Mouse (Mus musculus) limb, embryonic 12.5 days (tissue): ENCODE measurements around the gene Rpl41. TPM values are rescaled to one million over a fixed set of nuclear protein-coding genes. Genes with fewer than 3 reads are reported as not detected.

Experiments
- ATAC-seq: fragments of 200-750 bp; cut with Nextera tagmentation; 2 replicates; pipeline ENCODE4 v1.8.0; 2017; ENCODE audit warnings: low read depth, moderate TSS enrichment; ENCODE audit not compliant: insufficient number of reproducible peaks, insufficient read depth, low FRiP score, low TSS enrichment
- H3K27ac ChIP-seq: fragments of 300-500 bp; sonication (generic); 2 replicates; pipeline ENCODE4 v1.5.1; 2016; ENCODE audit warnings: mild to moderate bottlenecking, moderate library complexity
- H3K27me3 ChIP-seq: fragments of 300-500 bp; sonication (generic); 2 replicates; pipeline ENCODE4 v1.6.1; 2016; ENCODE audit warnings: mild to moderate bottlenecking, moderate library complexity
- H3K36me3 ChIP-seq: fragments of 300-500 bp; sonication (generic); 2 replicates; pipeline ENCODE4 v1.6.1; 2016; ENCODE audit warnings: mild to moderate bottlenecking, moderate library complexity
- H3K4me1 ChIP-seq: fragments of 300-500 bp; sonication (generic); replicated peaks from 2 replicates; pipeline ENCODE4 v1.6.1; 2016
- H3K4me2 ChIP-seq: fragments of 300-500 bp; sonication (generic); 2 replicates; pipeline ENCODE4 v1.6.1; 2016; ENCODE audit warnings: mild to moderate bottlenecking, moderate library complexity
- H3K4me3 ChIP-seq: fragments of 300-500 bp; sonication (generic); replicated peaks from 2 replicates; pipeline ENCODE4 v1.5.1; 2016; ENCODE audit warnings: mild to moderate bottlenecking
- H3K9ac ChIP-seq: fragments of 300-500 bp; sonication (generic); replicated peaks from 2 replicates; pipeline ENCODE4 v1.6.1; 2016; ENCODE audit warnings: mild to moderate bottlenecking, moderate library complexity
- H3K9me3 ChIP-seq: fragments of 300-500 bp; sonication (generic); 2 replicates; pipeline ENCODE4 v1.6.1; 2016; ENCODE audit warnings: mild to moderate bottlenecking, moderate library complexity
- WGBS: fragments of 180-500 bp; shearing (Covaris S2); methylation state at CpG from one replicate; pipeline ENCODE4 v1.1.7; 2016; 5-methylcytosine and 5-hydroxymethylcytosine counted together
- polyA plus RNA-seq: library from polyadenylated mRNA; unstranded; fragments of >200 nt; fragmentation: Nextera tagmentation; extraction: Ambion mirVana; gene quantifications from 2 replicates; pipeline ENCODE4 v1.2.1, GENCODE M21; 2016

The Rpl41 gene
- polyA plus RNA-seq, 1 experiment from 2014 or later, result 3,599 TPM

DNA sequence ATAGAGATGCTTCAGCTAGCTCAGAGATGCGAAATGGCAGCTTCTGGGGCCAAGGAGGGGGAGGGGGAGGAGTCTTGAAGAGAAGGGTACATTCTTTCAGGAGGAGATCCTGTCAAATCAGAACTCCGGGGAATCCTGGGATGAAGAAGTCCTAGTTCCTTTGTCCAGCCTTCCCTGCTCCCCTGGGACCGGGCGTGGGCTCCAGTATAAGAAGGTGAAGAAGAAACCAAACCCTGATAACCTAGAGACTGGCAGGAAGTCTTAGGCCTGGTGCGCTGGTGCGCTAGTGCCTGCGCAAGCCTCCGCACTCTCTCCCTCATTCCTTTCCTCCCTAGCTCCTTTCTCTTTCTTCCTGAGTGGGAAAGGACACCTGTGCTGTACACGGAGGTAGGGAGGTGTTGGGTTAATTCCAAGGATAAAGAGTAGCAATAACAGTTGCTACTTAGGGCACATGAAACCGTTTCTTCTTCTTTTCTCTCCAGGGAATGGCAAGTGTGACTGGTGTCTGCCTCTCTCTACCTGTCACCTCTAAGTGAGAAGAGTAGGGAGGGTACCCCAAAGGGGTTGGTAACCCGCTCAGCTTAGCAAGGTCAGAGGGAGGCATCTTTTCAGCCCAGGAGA, 24.9 kb downstream of the Rpl41 start:
- no peak overlapping the region for H3K27ac ChIP-seq
- 9% methylated on average over 11 of the region's 11 CpGs for WGBS
- H3K4me2 ChIP-seq, result peak overlapping the region; percentile 99
- peaks cover 15% of the 10 kb centered on the region for H3K4me1 ChIP-seq
- peaks cover 65% of the 10 kb centered on the region for H3K27me3 ChIP-seq
- peaks cover 21% of the 10 kb centered on the region for H3K36me3 ChIP-seq
- peak overlapping the region; percentile 71 for H3K9ac ChIP-seq
- H3K9me3 ChIP-seq, result no peaks in the 10 kb centered on the region
- no peak for ATAC-seq
- peak overlapping the region; percentile 78 for H3K4me3 ChIP-seq

DNA sequence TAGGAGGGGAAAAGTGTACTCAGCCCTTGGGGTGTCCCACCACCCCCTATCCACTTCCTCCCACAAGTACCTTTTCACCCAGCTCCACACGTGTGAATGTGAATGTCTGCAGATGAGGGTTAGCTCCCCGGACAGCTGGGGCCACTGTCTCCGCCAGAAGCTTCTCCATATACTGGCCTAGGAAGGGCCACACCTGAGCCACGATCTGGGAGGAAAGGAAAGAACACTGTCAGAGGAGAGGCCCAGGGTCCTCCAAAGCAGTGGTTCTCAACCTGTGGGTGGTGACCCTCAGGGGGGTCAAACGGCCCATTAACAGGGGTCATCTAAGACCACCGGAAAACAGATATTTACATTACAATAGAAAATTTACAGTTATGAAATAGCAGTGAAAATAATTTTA, 26.8 kb downstream of the Rpl41 start:
- Histone ChIP-seq H3K4me3 (no peak overlapping the region), H3K27ac (no peak overlapping the region), H3K4me1 (peaks cover 15% of the 10 kb centered on the region), H3K4me2 (no peak overlapping the region), H3K9me3 (no peaks in the 10 kb centered on the region), H3K9ac (no peak overlapping the region), H3K27me3 (peaks cover 72% of the 10 kb centered on the region), H3K36me3 (peaks cover 31% of the 10 kb centered on the region)
- no peak for ATAC-seq
- 69% methylated on average over 6 of the region's 6 CpGs for WGBS

DNA sequence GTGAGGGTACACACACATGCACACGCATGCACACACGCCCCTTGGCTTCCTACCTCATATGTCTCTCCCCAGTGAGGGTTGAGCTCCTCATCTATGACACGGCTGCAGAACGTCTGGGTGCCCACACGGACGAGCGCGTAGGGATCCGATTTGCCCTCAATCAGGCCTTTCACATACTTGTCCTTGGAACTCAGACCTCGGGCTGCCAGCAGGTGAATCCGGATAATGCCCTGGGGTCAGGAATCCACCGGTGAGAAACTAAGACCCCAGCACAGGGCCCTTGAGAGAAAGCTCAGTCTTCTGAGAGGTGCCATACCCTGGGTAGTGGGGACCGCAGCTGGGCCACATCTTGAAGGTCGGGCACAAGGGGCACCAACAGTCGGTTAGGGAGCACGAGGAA, 28.5 kb downstream of the Rpl41 start:
- no peak overlapping the region for H3K4me3 ChIP-seq
- H3K9me3 ChIP-seq, result no peaks in the 10 kb centered on the region
- no peak overlapping the region for H3K27ac ChIP-seq
- ATAC-seq, result no peak
- H3K4me2 ChIP-seq, result no peak overlapping the region
- peaks cover 32% of the 10 kb centered on the region for H3K36me3 ChIP-seq
- peaks cover 16% of the 10 kb centered on the region for H3K4me1 ChIP-seq
- H3K27me3 ChIP-seq, result peaks cover 84% of the 10 kb centered on the region
- no peak overlapping the region for H3K9ac ChIP-seq
- 84% methylated on average over 16 of the region's 16 CpGs for WGBS

DNA sequence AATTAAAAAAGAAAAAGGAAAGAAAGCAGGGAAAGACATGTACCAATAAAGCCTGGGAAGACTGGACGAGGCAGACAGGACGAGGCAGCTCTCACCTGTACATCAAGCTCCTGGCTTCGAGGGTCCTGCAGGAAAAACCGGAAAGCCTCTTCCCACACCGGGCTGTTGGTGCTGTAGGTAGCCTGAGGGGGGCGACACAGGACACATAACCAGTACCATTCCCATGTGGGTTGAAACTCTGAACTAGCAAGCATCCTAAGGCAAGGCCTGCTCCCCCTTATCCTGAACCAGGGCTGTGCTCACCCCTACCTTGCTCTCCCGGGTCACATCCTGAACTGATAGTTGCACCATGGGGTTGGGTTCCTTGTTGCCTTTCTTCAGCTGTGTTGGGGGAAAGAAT, 30.3 kb downstream of the Rpl41 start:
- Histone ChIP-seq H3K9ac (no peak overlapping the region), H3K36me3 (peaks cover 40% of the 10 kb centered on the region), H3K27me3 (peaks cover 79% of the 10 kb centered on the region), H3K9me3 (no peaks in the 10 kb centered on the region), H3K27ac (no peak overlapping the region), H3K4me1 (peaks cover 6% of the 10 kb centered on the region), H3K4me2 (no peak overlapping the region), H3K4me3 (no peak overlapping the region)
- WGBS, result 69% methylated on average over 7 of the region's 7 CpGs
- ATAC-seq, result no peak

DNA sequence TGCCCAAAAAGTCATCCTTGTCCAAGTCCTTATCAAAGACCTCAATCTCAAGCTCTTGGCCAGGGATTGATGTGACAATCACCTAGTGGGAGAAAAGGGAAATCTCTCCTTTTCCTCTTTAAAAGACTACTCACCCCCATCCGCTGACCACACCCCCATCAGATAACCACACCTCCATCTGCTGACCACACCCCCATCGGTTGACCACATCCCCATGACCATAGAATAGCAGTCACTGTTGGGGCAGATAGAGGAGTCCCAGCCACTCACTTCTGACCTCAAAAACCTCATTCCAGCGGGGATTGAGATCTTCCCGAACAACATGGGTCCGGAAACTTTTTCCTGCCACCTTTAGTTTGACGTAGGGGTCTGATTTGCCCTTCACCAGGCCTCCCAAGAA, 32.4 kb downstream of the Rpl41 start:
- peaks cover 58% of the 10 kb centered on the region for H3K27me3 ChIP-seq
- ATAC-seq, result no peak
- H3K4me3 ChIP-seq, result no peak overlapping the region
- WGBS, result 19% methylated on average over 6 of the region's 6 CpGs
- no peak overlapping the region for H3K27ac ChIP-seq
- no peak overlapping the region for H3K4me2 ChIP-seq
- no peak overlapping the region for H3K9ac ChIP-seq
- H3K36me3 ChIP-seq, result peaks cover 47% of the 10 kb centered on the region
- H3K9me3 ChIP-seq, result no peaks in the 10 kb centered on the region
- H3K4me1 ChIP-seq, result peaks cover 6% of the 10 kb centered on the region

DNA sequence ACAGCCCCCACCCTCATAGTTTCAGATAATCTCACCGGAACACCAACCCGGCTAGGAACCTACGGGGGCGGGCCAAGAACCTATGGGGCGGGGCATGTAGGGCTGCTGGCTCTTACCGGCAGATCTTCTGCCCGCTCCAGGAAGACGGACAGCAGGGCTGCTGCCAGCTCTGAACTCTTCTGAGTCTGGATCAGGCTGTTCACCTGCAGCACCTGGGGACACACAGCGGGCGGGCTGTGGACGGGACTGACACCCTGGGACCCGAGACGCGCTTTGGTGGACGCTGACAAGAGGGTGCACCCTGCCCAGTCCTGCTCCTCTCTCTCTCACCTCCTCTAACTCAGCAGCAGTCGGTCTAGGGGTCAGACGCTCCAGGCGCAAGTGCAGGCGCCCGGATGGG, 33.1 kb downstream of the Rpl41 start:
- Histone ChIP-seq H3K4me2 (peak overlapping the region; percentile 40), H3K4me1 (peaks cover 6% of the 10 kb centered on the region), H3K9me3 (no peaks in the 10 kb centered on the region), H3K27me3 (peaks cover 51% of the 10 kb centered on the region), H3K9ac (peak overlapping the region; percentile 37; the same call in 1 of the 2 replicates), H3K27ac (no peak overlapping the region), H3K36me3 (peaks cover 43% of the 10 kb centered on the region), H3K4me3 (peak overlapping the region; percentile 19)
- no peak for ATAC-seq
- 7% methylated on average over 20 of the region's 20 CpGs for WGBS

DNA sequence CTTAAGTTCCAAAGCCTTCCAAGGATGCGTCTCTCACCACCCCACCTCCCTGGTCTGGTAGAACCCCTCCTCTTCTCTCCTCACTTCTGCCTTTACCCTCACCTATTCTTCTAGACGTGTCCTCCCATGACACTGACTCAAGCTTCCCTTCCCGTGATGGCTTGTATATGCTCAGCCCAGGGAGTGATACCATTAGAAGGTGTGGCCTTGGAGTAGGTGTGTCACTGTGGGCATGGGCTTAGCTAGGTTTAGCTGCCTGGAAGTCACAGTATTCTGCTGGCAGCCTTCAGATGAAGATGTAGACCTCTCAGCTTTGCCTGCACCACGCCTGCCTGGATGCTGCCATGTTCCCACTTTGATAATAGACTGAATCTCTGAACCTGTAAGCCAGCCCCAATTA, 34.1 kb downstream of the Rpl41 start:
- ATAC-seq, result no peak

DNA sequence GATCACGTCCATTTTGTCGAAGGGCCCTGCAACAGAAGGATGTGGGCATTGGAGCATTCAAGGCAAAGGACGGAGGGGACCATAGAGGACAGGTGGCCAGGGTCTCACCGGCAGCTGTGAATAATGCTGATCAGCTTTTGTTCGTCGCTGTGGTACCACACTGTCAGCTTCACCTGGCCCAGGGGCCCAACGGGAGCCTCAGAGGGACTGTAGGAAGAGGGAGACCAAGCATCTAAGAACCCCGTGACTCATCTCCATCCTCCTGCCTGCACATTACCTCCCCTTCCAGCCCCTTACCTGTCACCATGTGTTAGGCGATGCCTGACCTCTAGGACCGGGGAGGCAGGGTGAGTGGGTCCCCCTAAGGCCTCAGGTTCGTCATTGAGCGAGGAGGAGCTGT, 37.3 kb downstream of the Rpl41 start:
- peaks cover 30% of the 10 kb centered on the region for H3K36me3 ChIP-seq
- no peak overlapping the region for H3K27ac ChIP-seq
- H3K4me3 ChIP-seq, result no peak overlapping the region
- no peak for ATAC-seq
- H3K27me3 ChIP-seq, result peaks cover 20% of the 10 kb centered on the region
- no peak overlapping the region for H3K4me2 ChIP-seq
- H3K9me3 ChIP-seq, result no peaks in the 10 kb centered on the region
- H3K9ac ChIP-seq, result no peak overlapping the region
- peaks cover 6% of the 10 kb centered on the region for H3K4me1 ChIP-seq
- WGBS, result 79% methylated on average over 12 of the region's 12 CpGs

More for the DNA sequence above, 34.1 kb downstream of the Rpl41 start:
- H3K36me3 ChIP-seq, result peaks cover 42% of the 10 kb centered on the region
- peaks cover 47% of the 10 kb centered on the region for H3K27me3 ChIP-seq
- H3K4me1 ChIP-seq, result peaks cover 6% of the 10 kb centered on the region
- H3K9me3 ChIP-seq, result no peaks in the 10 kb centered on the region
- no peak overlapping the region for H3K4me2 ChIP-seq
- WGBS, result 88% methylated on average over 4 of the region's 4 CpGs
- no peak overlapping the region for H3K9ac ChIP-seq
- H3K4me3 ChIP-seq, result no peak overlapping the region
- no peak overlapping the region for H3K27ac ChIP-seq

DNA sequence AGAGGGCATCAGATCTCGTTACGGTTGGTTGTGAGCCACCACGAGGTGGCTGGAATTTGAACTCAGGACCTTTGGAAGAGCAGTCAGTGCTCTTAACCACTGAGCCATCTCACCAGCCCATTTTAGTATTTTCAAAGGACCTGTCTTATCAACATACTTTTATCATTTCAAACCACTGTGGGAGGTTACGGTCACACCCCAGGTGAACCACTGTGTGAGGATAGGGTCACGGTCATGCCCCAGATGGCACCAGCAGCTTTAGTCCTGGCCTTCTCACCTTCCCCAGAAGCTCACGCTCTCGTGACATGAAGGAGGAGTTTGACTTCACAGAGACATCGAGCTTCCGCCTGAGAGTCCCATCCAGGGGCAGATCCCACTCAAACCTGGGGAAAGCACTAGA, 37.9 kb downstream of the Rpl41 start:
- no peak for ATAC-seq
- 82% methylated on average over 9 of the region's 9 CpGs for WGBS
- no peaks in the 10 kb centered on the region for H3K9me3 ChIP-seq

DNA sequence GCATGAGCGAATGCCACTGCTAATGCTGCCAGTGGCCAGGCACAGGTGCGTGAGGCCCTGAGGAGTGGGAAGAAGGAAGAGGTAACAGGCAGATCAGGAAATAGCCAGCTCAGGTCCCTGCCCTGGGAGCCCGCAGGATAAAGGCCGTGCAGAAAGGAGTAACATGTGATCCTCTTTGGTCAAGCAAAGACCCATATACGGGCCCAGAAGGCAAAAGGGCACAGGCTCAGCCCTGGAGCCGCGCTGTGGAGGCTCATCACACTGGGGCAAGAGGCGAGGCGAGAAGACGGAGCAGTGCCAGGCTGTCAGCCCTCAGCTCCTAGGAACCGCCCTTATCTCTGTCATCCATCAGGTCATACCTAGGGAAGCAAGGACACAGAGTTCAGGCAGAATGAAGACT, 38.8 kb downstream of the Rpl41 start:
- Histone ChIP-seq H3K36me3 (peaks cover 26% of the 10 kb centered on the region), H3K9ac (no peak overlapping the region), H3K4me3 (no peak overlapping the region), H3K9me3 (no peaks in the 10 kb centered on the region), H3K27ac (no peak overlapping the region), H3K27me3 (peaks cover 6% of the 10 kb centered on the region), H3K4me2 (no peak overlapping the region), H3K4me1 (no peaks in the 10 kb centered on the region)
- 85% methylated on average over 11 of the region's 11 CpGs for WGBS
- ATAC-seq, result no peak

More for the DNA sequence above, 37.9 kb downstream of the Rpl41 start:
- Histone ChIP-seq H3K4me1 (peaks cover 4% of the 10 kb centered on the region), H3K27ac (no peak overlapping the region), H3K9ac (no peak overlapping the region), H3K4me3 (no peak overlapping the region), H3K36me3 (peaks cover 30% of the 10 kb centered on the region), H3K27me3 (peaks cover 14% of the 10 kb centered on the region), H3K4me2 (no peak overlapping the region)

DNA sequence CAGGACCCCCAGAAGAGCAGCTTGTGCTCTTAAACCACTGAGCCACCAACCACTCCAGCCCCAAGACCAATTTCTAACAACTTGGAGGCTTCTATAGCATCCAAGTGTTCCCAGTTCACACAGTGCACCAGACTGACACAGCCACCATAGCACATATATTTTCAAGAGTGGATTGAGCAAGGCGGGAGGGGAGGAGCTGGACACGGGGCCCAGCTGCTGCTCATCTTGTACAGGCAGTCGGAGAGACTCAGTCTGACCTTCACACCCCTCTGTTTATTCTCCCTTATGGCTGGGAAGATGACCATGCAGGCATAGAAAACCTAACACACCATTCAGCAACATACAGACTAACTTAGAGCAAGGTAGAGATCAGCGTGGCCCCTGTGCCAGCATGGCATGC, 39.3 kb downstream of the Rpl41 start:
- ATAC-seq, result no peak
- Histone ChIP-seq H3K4me1 (no peaks in the 10 kb centered on the region), H3K4me3 (no peak overlapping the region), H3K9ac (no peak overlapping the region), H3K36me3 (peaks cover 21% of the 10 kb centered on the region), H3K27ac (no peak overlapping the region), H3K27me3 (peaks cover under 1% of the 10 kb centered on the region), H3K4me2 (no peak overlapping the region), H3K9me3 (no peaks in the 10 kb centered on the region)
- 78% methylated on average over 4 of the region's 4 CpGs for WGBS

DNA sequence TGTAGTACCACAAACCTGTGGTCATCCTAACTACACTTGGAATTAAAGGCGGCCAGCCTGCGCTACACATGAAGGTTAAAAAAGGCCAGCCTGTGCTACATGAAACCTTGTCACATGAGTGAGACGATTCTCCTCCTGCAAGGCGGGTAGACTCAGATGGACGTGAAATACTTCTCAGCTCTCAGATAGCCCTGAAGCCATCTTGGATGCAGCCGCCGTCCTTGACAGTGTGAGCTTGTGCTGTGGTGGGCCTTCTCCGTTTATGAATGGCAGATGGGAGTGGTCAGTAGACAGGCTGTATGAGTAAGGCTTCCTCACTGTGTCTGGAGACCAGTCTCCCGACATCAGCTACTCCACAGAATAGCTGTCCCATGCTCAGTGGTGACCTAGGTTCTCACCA, 39.9 kb downstream of the Rpl41 start:
- no peak overlapping the region for H3K4me2 ChIP-seq
- no peaks in the 10 kb centered on the region for H3K9me3 ChIP-seq
- H3K27me3 ChIP-seq, result no peaks in the 10 kb centered on the region
- no peak for ATAC-seq
- no peak overlapping the region for H3K9ac ChIP-seq
- no peaks in the 10 kb centered on the region for H3K4me1 ChIP-seq
- H3K27ac ChIP-seq, result no peak overlapping the region
- WGBS, result 88% methylated on average over 9 of the region's 9 CpGs
- peaks cover 21% of the 10 kb centered on the region for H3K36me3 ChIP-seq
- no peak overlapping the region for H3K4me3 ChIP-seq
